Mouse (Mus musculus) thymus, adult 18-20 months (tissue): ENCODE measurements around the gene Gm45618.
"Not testable (repeated sequence)": the region's sequence is repeated elsewhere in the genome, so short reads cannot be mapped to it uniquely, and the experiment has no call there.

Source experiments
- DNase-seq, 2 experiments: peaks; one replicate each; pipeline ENCODE4 v3.0.0; 2022; ENCODE audit warnings: mixed read lengths in 2 of 2

The Gm45618 gene

DNA sequence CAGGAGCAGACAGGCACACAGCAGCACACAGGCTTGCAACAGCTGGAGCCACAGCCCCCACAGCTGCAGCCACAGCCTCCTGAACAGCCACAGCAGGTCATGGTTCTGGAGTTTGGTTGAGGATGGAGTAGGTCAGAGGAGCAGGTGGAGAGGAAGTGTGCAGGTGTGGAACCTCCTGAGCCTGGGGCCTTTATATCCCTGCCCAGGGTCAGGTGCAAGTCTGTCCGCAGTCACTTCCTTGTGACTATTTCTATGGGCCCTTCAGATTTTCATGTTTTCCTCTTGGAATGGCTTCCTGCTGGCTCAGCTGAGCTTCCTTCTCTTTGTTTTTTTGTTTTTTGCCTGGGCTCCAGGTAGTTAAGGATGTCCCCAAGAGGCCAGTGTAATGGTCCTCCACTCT, at the start of gene Gm45618:
Gene Gm45618 (minus strand): TSS at position 101 of the 400 bp plus-strand sequence.
- not testable (repeated sequence) for DNase-seq

DNA sequence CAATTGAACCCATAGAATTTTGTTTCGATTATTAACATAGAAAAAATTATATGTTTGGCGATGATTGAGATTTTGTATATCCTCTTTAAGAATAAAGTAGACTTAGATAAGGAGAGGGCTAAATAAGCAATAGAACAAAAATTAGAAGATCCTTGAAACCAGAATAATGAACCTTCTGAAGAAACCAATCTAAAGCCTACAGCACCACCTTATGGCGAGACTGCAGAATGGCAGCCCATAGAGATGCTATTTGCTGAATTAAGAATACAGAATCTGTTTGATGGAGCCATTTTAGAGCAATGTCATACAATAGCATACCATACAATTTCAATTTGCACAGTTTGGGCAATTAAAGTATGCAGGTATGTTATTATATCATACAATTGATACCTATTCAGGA, 49.3 kb upstream of the Gm45618 start:
- DNase-seq: no peak

DNA sequence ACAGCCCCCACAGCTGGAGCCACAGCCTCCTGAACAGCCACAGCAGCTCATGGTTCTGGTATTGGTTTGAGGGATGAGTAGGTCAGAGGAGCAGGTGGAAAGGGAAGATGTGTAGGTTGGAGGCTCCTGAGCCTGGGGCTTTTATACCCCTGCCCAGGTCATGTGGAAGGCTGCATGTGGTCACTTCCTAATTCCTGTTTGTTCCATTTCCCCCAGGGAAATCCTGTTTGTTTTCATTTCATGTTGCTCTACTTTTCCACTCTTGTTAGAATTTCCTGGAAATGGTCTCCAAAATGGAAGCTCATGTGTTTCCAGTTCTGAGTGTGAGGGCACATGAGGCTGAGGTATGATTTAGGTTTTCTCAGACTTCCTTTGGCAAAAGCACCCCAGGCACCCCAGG, 45.1 kb upstream of the Gm45618 start, which contains the start of gene Gm4553:
Gene Gm4553 (minus strand): TSS at position 101 of the 400 bp plus-strand sequence.
- not testable (repeated sequence) for DNase-seq

DNA sequence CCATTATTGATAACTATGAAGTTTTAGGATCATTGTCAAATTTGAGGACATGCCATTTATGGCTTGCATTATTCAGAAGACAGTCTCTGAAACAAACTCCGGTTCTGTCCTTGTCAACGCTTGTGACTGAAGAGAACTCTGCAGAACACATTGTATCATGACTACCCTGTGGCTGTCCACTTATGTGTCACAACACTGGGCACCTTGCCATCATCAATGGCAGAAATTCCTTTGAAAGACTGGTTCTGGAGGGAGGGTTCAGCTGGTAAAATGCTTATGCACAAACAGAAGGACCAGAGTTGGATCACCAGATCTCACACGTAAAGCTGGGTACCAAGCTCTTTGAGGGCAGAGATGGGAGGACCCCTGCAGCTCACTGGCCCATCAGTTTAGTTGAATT, 38.8 kb upstream of the Gm45618 start:
- no peak for DNase-seq

DNA sequence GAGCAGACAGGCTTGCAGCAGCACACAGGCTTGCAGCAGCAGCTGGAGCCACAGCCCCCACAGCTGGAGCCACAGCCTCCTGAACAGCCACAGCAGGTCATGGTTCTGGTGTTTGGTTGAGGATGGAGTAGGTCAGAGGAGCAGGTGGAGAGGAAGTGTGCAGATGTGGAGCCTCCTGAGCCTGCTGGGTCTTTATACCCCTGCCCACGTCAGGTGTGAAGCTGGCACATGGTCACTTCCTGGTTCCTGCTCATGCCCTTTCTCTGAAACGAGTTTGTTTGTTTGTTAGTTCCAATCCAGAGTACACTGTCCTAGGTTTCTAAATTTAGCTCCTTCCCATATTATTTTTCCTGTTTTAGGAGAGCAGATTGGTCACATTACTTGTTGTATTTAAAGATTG, 36.5 kb upstream of the Gm45618 start, which contains the start of gene Gm29735:
Gene Gm29735 (minus strand): TSS at position 101 of the 400 bp plus-strand sequence.
- not testable (repeated sequence) for DNase-seq

DNA sequence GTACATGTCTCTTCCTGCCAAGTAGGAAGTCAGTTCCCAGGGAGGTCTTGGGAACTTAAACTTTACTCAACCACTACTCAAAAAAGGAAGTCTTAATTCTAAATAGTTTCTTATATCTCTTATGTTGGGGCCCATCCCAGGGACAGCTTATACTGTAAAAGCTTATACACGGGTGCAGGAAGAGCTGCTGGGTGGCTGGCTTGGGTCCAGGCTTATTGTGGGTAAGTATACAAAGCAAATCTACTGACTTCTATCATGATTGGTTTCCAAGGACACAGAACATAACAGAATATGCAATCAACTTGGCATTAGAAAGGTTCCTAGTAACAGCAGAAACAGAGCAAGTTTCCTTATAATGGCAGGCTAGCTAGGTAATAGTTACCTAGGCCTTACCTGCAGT, 34.8 kb upstream of the Gm45618 start:
- no peak for DNase-seq

DNA sequence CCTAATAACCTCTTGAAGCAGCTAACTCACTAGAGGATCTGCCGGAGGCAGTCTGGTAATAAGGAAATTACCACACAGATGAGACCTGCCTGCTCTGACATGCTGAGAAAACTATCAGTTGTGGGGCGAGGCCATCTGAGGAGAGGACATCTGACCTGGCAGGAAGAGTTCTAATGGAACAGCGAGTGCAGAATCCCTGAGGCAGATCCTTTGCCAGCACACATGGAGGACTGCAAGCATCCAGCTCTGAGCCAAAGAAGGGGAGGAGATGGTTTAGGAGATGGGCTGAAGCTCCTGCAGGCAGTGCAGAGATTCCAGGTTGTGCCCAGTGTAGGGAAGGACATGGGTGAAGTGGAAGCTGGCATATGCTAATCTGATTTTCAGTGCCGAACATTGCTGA, 31.7 kb upstream of the Gm45618 start:
- DNase-seq: no peak

DNA sequence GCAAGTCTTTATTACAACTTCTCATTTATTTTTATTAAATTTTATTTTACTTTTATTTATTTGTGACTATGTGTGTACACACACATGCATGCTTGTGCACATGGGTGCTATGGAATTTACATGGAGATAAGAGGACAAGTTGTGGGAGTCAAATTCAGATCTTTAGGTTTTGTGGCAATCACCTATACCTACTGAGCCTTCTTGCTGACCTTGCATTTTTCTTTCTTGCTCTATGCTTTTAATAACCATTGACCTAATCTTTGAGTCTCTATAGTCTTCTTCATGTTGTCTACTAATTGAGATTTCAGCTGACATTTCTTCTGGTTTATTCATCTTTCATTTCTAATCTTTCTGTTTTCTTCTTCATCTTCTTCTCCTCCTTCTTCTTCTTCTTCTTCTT, 28.1 kb upstream of the Gm45618 start:
- no peak for DNase-seq

DNA sequence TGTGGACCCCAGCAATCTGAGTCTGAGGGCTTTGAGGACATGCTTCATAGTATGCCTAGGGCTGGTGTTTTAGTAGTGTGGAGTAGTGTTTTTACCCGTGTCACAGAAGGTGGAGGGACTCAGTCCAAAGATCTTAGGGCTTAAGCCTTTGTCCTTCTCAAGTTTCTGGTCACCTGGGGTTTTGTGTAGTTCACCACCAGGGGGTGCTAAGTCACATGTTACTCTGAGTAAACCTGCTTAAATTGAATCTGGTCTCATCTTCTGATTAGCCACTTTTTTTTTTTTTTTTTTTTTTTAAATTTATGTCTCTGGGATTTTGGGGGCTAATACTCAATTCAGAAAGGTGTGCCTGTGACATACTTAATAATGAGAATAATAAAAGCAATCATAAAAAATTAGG, 25.5 kb upstream of the Gm45618 start:
- no peak for DNase-seq

DNA sequence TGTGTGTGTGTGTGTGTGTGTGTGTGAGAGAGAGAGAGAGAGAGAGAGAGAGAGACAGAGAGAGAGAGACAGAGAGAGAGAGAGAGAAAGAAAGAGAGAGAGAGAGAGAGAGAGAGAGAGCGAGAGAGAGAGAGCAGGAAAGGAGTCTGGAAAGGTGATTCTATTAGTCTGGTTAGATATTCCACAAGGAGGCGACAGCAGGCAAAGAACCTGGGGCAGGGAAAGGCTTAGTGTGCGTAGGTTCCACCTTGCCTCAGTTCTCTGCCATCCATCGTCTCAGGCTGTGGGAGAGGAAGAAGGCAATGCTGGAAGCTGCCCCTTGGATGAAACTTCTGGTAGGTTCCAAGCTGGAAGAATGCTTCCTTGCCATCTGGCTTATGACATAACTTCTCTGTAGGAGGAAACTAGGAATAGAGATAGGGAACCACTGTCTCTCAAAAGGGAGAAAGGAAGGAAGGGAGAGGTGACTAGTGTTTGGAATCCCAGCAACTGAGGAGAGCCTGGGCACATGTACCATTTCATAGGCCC, 24.9 kb upstream of the Gm45618 start:
- DNase-seq: no peak

DNA sequence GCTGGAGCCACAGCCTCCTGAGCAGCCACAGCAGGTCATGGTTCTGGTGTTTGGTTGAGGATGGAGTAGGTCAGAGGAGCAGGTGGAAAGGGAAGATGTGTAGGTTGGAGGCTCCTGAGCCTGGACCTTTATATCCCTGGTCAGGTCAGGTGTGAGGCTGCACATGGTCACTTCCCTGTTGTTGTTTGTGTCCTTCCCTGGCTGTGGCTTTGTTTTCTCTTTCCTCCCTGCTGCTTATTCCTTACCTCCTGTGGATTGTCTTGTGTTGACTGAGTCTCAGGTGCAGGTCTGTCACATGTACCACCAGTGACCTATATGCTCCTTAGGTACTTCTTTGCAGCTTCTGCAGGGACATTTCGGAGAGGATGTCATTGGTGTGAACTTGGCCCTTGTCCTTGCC, 24.0 kb upstream of the Gm45618 start, which contains the start of gene Gm45337:
Gene Gm45337 (minus strand): TSS at position 101 of the 400 bp plus-strand sequence.
- no peak for DNase-seq

DNA sequence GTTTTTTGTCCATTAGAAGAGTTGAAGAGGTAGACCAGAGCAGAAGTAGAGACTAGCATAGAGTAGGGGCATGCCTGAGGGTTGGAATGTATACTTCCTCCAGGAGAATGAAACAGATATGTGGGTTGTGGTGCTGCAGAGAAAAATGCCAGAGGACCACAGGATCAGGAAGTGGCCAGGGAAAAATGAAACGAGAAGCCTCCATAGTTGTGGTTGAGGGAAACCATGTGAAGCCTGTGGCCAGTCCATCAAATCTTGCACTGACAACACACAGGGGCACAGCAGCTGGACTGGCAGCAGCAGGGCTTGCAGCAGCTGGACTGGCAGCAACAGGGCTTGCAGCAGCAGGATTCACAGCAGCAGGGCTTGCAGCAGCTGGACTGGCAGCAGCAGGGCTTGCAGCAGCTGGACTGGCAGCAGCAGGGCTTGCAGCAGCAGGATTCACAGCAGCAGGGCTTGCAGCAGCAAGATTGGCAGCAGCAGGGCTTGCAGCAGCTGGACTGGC, 23.0 kb upstream of the Gm45618 start:
- not testable (repeated sequence) for DNase-seq

DNA sequence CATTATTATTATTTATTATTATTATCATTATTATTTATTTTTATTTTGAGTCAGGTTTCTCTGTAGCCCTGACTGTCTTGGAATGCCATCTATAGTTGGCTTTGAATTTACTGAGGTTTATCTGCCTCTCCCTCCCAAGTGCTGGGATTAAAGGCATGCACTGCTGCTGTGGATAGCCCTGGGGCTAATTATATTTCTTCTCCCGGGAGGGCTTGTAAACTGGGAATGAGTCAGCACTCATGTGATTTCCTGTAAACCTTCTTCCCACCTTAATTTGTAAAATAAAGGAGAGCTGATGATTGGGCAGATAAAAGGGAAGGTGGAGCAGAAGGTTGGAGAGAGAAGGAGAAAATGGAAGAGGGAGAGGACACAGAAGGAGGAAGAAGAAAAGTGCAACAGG, 20.2 kb upstream of the Gm45618 start:
- no peak for DNase-seq

DNA sequence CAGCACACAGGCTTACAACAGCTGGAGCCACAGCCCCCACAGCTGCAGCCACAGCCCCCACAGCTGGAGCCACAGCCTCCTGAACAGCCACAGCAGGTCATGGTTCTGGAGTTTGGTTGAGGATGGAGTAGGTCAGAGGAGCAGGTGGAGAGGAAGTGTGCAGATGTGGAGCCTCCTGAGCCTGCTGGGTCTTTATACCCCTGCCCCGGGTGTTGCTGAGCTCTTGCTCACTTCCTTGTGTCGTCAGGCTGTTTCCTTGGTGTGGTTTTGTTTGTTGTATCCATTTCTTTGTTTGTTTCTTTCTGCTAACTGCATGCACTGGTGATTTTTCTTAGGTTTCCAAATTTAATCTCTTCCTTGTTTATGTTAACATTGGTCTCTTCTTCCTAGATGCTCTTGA, 15.4 kb upstream of the Gm45618 start, which contains the start of gene Gm39115:
Gene Gm39115 (minus strand): TSS at position 101 of the 400 bp plus-strand sequence.
- DNase-seq: not testable (repeated sequence)

DNA sequence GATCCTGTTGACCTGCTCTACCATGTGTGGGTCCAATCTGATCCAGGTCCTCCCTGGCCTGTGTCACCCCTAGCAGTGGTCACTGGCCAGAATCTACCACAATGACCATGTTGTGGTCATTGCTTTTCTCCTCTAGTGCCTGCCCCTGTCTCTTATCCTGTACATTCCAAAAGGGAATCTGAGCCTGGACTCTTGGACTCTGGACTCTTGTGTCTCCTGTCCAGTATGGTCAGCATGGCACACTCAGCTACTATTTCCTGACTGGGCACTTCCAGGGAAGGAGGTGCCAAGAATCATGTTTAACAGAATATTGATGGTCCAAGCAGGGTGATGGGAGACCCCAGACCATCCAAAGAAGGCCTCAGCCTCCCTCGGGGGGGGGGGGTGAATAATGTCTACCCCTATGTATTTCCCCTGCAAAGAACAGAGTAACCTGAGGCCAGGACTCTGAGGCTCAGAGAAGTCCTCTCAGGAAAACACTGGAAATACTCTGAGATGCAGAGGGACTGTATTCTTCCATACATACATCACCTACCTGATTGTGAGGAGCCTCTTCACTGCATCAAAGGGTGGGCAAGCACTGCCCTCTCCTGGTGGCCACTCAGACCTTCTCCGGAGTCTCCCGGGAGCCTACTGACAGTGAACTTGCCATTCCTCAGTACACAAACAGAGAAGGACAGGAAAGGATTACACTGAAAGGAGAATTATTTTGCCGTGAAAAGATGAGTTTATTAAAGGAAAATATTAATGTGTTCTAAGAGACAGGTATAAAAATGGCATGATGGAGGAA, 13.9 kb upstream of the Gm45618 start:
- no peak for DNase-seq

DNA sequence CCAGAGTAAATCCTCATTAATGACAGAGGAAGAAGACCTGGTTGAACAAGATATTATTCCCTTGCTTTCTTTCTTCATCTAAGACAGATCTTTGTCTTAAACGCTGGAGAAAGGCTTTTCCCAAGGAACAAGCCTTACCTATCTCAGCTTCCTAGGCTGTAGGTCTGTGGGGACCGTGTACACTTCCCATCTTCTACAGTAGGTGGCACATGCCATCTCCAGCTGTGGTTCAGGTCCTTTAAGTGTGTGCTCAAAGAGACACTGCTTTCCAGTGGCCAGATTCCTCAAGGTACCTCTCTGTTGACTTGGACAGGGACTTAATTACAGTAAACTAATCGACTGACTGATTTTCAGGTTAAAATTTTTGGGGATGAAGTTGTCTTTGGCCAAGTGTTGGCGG, 8.3 kb upstream of the Gm45618 start:
- DNase-seq: no peak

DNA sequence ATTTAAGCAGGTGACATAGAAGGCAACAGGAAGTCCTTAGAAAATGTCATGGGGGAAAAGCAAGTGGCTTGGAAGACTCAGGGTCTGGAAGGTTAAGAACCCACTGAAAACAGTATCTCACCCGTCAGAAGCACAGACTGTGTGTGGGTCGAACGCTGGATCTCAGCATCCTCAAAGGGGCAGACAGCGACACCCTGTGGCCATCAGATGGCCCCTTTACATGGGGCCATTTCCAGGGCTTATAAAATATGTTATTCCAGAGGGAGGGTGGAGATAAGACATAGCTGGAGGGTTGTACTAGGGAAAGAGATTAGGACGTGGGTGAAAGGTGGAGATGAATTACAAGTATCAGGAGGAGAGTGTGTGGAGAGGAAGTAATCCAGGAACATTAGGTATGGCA, 897 bp downstream of the Gm45618 start:
- no peak for DNase-seq

DNA sequence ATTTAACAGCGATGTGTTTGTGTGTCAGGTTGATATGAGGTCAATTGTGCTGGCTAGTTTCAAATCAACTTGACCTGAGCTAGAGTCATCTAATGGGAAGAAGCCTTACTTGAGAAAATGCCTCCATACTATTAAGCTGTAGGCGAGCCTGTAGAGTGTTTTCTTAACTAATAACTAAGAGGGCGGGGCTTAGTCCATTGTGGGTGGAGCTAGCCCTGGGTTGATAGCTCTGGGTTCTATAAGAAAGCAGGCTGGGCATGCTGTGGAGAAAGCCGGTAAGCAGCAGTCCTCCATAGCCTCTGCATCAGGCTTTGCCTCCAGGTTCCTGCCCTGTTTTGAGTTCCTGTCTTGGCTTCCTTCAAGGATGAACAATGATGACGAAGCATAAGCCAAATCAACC, 15.8 kb downstream of the Gm45618 start:
- DNase-seq: no peak

DNA sequence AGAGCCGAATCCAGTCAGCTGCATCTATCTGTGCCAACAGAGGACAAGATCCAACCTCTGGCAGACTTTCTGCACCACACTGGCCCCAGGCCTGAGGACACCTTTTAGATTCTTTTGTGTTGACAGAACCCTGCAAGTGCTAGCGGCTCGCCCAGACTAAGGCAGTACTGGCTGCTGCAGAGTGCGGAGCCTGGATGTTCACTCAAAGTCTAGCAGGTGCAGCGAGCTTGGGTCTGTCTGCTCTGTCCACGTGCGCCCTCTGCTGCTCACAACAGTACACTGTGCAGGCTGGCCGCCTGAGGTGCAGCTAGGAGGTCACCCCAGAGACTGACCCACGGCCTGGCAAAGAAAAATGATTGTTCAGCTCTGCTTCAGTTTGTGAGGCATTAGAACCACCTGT, 22.8 kb downstream of the Gm45618 start:
- DNase-seq: peak; percentile 35 to 41

DNA sequence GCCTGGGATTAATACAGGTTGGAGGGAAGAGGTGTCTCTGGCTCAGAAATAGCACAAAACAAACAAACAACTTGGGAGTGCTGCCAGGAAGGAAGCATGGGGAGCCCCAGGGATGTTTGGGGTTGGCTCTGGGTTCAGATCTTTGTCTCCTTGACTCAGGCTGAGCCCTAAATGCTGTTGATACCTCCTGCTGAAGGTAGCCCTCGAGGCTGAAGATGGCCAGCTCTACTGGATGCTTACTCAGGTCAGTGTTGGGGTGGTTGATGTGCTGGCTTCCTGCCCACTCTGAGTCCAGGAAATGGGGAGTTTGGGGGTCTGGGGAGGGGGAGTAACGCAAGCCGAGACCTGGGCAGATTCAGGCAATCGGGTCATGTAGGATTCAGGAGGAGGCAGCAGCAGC, 23.8 kb downstream of the Gm45618 start:
- DNase-seq: no peak

DNA sequence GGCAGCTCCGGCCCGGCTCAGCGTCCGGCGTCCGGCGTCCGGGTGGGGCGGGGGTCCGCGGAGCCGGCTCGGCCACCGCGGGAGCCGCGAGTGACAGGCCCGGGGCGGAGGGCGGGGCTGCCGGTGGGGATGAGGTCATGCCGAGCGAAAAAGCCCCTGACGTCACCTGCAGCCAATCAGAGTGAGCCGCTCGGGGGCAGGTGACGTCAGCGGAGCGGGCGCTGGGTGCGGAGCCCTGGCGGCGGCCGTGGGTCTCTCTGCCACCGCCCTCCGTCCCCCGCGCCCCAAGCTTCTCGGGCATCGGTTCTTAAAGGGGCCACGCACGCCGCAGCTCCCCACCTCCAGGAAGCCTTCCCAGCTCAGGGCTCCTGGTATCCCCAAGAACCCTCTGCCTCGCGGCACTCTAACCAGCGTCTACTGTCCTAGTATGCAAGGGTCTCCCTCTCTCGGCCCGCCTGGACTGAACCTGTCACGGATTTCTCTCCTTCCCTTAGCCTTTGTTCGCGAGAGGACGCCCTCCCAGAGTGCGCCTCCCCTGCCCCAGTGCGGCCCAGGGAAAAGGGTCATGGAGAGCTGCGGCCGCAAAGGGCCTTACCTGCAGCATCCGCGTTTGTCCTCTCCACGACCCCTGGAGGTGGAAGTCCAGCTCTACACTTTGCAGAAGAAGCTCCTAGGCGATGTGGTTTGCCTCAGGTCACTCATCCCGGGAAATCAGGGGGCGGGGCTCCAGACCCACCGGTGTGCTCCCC, 25.2 kb downstream of the Gm45618 start, which contains the start of gene Dusp8:
Gene Dusp8 (minus strand): TSS at position 661 of the 749 bp plus-strand sequence.
- peak; percentile 68 to 71 for DNase-seq

DNA sequence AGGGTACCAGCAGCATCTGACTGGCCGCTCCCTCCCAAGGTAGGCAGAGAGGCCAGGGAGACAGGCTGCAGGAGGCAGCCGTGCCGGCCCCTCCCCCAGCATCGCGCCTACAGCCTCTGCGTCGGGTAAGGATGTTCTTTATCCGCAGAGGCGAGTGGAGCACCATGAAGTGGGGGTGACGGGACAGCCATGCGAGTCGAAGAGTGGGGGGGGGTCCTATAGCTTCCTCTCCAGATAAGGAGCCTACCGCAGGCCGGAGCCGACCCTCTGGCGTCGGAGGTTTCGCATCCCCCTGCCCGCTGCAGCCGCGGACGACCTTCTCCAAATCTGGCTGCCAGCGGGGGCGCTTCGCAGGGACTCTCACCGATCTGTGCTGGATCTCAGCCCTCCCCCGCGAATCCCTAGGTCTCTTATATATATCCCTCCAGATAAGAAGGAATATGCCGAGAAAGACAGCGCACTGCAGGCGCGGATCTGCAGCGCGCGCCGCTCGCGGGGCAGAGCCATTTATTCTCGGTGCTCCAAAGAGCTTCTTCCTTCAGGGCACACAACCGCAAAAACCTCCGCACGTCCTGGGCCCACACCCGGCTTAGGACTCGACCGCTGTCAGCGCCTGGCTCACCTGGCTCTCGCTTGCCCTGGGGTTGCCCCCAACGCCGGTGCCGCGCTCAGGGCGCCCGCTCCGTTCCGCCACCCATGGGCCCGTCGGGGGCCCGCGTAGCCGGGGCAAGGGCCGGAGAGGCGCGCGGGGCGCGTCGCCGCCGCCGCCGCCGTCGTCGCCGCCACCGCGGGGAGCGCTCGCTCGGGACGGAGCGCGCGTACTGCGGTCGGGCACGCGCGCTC, 26.0 kb downstream of the Gm45618 start:
- no peak for DNase-seq
